Mouse (Mus musculus): ENCODE results near the gene Plxna3.

Gene Plxna3

DNA sequence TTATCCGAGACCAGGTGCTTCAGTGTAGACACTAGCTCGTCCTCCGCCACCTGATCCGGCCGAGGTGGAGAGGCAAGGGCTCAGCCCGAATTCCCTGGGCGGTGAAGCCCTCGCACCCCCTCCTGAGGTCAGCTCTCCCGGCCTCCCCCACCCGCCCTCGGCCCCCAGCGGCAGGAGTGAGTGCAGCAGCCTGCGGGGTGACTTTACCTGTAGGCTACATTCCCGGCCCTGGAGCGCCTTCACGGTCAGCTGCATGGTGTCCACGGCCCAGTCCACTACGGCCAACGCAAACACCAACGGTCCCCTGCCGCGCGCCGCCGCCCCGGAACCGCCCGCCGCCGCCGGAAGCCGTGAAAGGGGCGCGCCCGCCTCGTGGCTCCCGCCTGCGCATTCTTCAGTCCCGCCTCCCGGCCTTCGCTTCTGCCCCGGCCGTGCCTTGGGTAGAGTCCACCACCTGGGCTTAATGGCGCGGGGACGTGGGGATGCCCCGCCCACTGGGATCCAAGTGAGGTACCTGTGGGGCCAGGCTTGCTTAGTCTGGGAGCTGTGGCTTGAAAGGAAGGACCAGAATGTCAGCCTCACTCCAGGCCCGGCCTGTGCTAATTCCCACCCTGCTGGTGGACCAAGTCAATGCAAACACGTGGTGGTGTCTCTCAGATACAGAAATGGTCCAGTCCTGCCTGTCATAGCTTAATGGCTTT is 39.5 kb downstream of the Plxna3 start:
- DNase-seq, result peak; percentile 85

DNA sequence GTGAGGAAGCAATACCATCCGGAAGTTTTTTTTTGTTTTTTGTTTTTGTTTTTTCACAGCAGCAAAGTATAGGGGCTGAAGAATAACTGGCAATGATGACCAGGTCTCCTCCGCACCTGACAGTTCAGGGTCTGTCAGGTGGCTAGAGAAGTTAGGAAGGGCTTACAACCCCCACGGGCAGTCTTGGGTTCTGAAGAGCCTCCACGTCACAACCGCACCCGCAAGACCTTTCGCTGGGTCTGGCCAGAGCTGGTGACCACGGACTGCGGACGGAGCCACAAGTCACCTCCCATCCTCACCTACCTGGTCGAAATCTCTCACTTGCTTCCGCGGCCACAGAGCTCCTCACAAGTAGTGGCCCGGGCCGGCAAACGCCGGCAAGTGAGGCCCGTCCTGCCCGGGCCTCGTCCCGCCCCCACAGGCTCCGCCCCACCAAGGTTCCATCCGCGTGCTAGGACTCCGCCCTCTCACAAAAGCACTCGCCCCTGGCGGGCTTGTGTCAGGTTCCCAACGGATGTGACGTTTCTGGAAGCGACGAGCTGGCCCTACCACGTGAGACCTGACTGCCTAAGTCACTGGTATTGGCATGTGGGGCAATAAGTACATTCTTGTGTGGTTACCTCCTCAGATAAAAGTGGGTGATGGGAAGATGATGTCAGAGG is 44.2 kb downstream of the Plxna3 start, which contains the start of the genes Ubl4a and Slc10a3:
Gene Ubl4a (minus strand): TSS at position 331 of the 662 bp plus-strand sequence.
Gene Slc10a3 (minus strand): TSS at position 462 of the 662 bp plus-strand sequence.
- DNase-seq, result peak; percentile 91

DNA sequence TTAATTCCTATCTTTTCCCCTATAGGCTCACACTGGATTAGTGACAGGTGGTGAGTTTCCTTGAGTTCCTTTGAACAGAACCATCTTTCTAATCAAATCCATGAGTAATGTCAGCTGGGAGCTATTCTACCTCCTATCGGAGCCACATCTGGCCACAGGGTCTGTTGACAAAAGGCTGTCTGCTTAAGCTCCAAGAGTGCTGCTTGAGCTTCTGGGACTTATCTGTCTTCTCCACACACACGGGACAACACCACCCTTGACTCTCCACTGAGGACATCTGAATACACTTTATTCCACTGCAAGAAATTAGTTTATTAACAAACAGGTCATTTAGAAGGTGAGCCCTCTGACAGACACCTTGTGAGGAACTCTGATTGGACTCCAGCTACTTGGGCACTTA is 55.6 kb downstream of the Plxna3 start:
- no peak for DNase-seq

DNA sequence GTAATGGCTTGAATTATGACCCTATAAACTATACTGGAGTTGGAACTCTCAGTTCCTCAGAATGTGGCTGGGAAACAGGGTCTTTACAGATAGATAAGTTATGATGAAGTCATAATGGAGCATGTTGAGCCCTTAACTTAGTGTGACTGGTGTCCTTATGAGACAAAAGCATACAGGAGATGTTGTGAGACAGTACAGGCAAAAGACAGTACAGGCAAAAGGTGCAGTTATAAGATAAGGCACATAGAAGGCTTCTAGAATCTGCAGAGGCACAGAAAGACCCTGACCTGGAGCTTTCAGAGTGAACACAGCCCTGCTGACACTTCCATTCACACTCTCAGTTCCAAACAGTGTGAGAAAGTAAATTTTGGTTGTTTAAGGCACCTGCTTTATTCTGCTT is 59.3 kb downstream of the Plxna3 start:
- DNase-seq, result no peak

DNA sequence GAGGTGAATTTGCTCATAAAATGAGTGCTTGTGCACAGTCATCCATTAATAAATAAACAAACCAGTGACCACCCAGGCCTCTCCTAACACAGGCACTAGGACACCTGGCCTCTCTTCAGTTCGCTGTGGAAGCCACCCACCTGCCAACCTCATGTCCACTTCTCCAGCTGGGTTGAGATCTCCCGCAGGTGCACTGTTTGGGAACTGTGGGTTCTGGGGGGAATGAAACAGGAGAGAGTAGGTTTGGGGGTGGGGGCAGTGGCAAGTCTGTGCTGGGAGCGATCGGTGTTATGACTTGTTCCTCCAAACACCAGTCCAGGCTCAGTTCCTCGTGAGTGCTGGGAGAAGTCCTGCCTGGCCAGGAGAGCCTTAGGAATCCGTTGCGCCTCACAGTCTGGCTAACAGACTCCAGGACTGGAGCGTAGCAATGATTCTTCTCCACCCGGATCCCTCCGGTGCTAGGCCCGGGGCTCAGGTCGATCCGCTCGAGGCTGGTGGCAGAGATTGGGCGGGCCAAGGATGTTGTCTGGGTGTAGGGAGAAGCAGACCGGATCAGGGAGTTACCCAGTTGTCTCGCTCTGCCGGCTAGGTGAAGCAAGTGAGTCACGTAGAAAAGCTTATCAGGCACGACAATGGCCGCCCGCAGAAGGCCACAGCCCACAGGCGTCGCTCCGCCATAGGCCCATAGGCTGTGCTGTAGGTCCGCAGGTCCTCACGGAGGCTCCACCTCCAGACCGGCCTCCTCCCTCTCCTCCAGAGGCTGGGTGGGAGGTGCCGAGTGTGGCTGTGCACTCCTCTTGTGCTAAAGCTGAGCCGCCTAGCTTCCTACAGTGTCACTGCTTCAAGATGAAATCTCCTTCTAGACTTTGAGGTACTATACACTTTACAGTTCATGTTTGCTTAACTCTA is 63.9 kb downstream of the Plxna3 start, which contains the start of the genes Fam3a and Ikbkg:
Gene Fam3a (minus strand): TSS at position 738 of the 909 bp plus-strand sequence.
Gene Ikbkg (plus strand): TSS at position 756 of the 909 bp plus-strand sequence.
- DNase-seq, result peak; percentile 90
